Mouse (Mus musculus): ENCODE data around the gene Rnf145. TPM values are rescaled to one million over a fixed set of nuclear protein-coding genes. Genes with fewer than 3 reads are reported as not detected.

The Rnf145 gene
- polyA plus RNA-seq, 1 experiment from 2014 or later = 49.5 TPM

- Histone ChIP-seq H3K36me3 (ENCODE audit: control insufficient read depth, insufficient read depth) (no peaks in the 10 kb centered on the region), H3K27me3 (ENCODE audit: control insufficient read depth, insufficient read depth, low read depth, low read length) (no peaks in the 10 kb centered on the region), H3K9ac (ENCODE audit: low read depth, low read length) (no peak overlapping the region), H3K4me3 (ENCODE audit: low read depth, low read length) (no peak overlapping the region), H3K4me1 (ENCODE audit: control insufficient read depth, low read depth, low read length) (peaks cover 4% of the 10 kb centered on the region), H3K27ac (ENCODE audit: low read length) (no peak overlapping the region), H3K9me3 (replicated peaks; ENCODE audit: control insufficient read depth, low read length) (no peaks in the 10 kb centered on the region), H3K4me2 (ENCODE audit: low read depth, low read length) (peak overlapping the region; percentile 24)
- WGBS (ENCODE audit: insufficient replicate concordance) = 9% methylated on average over 11 of the region's 11 CpGs
- ATAC-seq (ENCODE audit: low read depth) = peak; percentile 55
These were observed 62.5 kb downstream of the Rnf145 start for GRCm38 (mm10) chr11:44581277-44581683.

GRCm38 (mm10) chr11:44586047-44586696 is 67.4 kb downstream of the Rnf145 start:
- no peak for ATAC-seq (ENCODE audit: low read depth)
- WGBS (ENCODE audit: insufficient replicate concordance) = 5% methylated on average over 3 of the region's 3 CpGs
- peaks cover 2% of the 10 kb centered on the region for H3K4me1 ChIP-seq (ENCODE audit: control insufficient read depth, low read depth, low read length)
- H3K36me3 ChIP-seq (ENCODE audit: control insufficient read depth, insufficient read depth) = no peaks in the 10 kb centered on the region
- no peak overlapping the region for H3K27ac ChIP-seq (ENCODE audit: low read length)
- no peak overlapping the region for H3K4me2 ChIP-seq (ENCODE audit: low read depth, low read length)
- H3K27me3 ChIP-seq (ENCODE audit: control insufficient read depth, insufficient read depth, low read depth, low read length) = no peaks in the 10 kb centered on the region
- no peak overlapping the region for H3K4me3 ChIP-seq (ENCODE audit: low read depth, low read length)
- H3K9ac ChIP-seq (ENCODE audit: low read depth, low read length) = no peak overlapping the region
- H3K9me3 ChIP-seq (replicated peaks; ENCODE audit: control insufficient read depth, low read length) = no peaks in the 10 kb centered on the region

GRCm38 (mm10) chr11:44593016-44593415 is 74.3 kb downstream of the Rnf145 start:
- Histone ChIP-seq H3K9ac (ENCODE audit: low read depth, low read length) (no peak overlapping the region), H3K27ac (ENCODE audit: low read length) (no peak overlapping the region), H3K4me2 (ENCODE audit: low read depth, low read length) (no peak overlapping the region), H3K9me3 (replicated peaks; ENCODE audit: control insufficient read depth, low read length) (no peaks in the 10 kb centered on the region), H3K27me3 (ENCODE audit: control insufficient read depth, insufficient read depth, low read depth, low read length) (no peaks in the 10 kb centered on the region), H3K36me3 (ENCODE audit: control insufficient read depth, insufficient read depth) (no peaks in the 10 kb centered on the region), H3K4me3 (ENCODE audit: low read depth, low read length) (no peak overlapping the region), H3K4me1 (ENCODE audit: control insufficient read depth, low read depth, low read length) (no peaks in the 10 kb centered on the region)
- ATAC-seq (ENCODE audit: low read depth) = no peak
- 78% methylated on average over 6 of the region's 6 CpGs for whole genome bisulfite sequencing (ENCODE audit: insufficient replicate concordance)

GRCm38 (mm10) chr11:44594768-44595167 is 76.0 kb downstream of the Rnf145 start:
- Histone ChIP-seq H3K9ac (ENCODE audit: low read depth, low read length) (no peak overlapping the region), H3K27me3 (ENCODE audit: control insufficient read depth, insufficient read depth, low read depth, low read length) (no peaks in the 10 kb centered on the region), H3K36me3 (ENCODE audit: control insufficient read depth, insufficient read depth) (no peaks in the 10 kb centered on the region), H3K4me1 (ENCODE audit: control insufficient read depth, low read depth, low read length) (no peaks in the 10 kb centered on the region), H3K9me3 (replicated peaks; ENCODE audit: control insufficient read depth, low read length) (no peaks in the 10 kb centered on the region), H3K27ac (ENCODE audit: low read length) (no peak overlapping the region), H3K4me3 (ENCODE audit: low read depth, low read length) (no peak overlapping the region), H3K4me2 (ENCODE audit: low read depth, low read length) (no peak overlapping the region)
- 62% methylated on average over 3 of the region's 3 CpGs for WGBS (ENCODE audit: insufficient replicate concordance)
- no peak for ATAC-seq (ENCODE audit: low read depth)

- 66% methylated on average over 8 of the region's 8 CpGs for WGBS (ENCODE audit: insufficient replicate concordance)
- H3K4me3 ChIP-seq (ENCODE audit: low read depth, low read length) = no peak overlapping the region
- no peaks in the 10 kb centered on the region for H3K36me3 ChIP-seq (ENCODE audit: control insufficient read depth, insufficient read depth)
- no peaks in the 10 kb centered on the region for H3K9me3 ChIP-seq (replicated peaks; ENCODE audit: control insufficient read depth, low read length)
- H3K27me3 ChIP-seq (ENCODE audit: control insufficient read depth, insufficient read depth, low read depth, low read length) = peaks cover 14% of the 10 kb centered on the region
- H3K9ac ChIP-seq (ENCODE audit: low read depth, low read length) = no peak overlapping the region
- ATAC-seq (ENCODE audit: low read depth) = no peak
- no peaks in the 10 kb centered on the region; the same call in 1 of the 2 replicates for H3K4me1 ChIP-seq (ENCODE audit: control insufficient read depth, low read depth, low read length)
- H3K4me2 ChIP-seq (ENCODE audit: low read depth, low read length) = no peak overlapping the region
- no peak overlapping the region for H3K27ac ChIP-seq (ENCODE audit: low read length)
These were observed 88.1 kb downstream of the Rnf145 start for GRCm38 (mm10) chr11:44606881-44607280.

- Histone ChIP-seq H3K9ac (ENCODE audit: low read depth, low read length) (no peak overlapping the region), H3K27me3 (ENCODE audit: control insufficient read depth, insufficient read depth, low read depth, low read length) (peaks cover 32% of the 10 kb centered on the region), H3K36me3 (ENCODE audit: control insufficient read depth, insufficient read depth) (no peaks in the 10 kb centered on the region), H3K9me3 (replicated peaks; ENCODE audit: control insufficient read depth, low read length) (no peaks in the 10 kb centered on the region), H3K4me1 (ENCODE audit: control insufficient read depth, low read depth, low read length) (no peaks in the 10 kb centered on the region; the same call in 1 of the 2 replicates), H3K27ac (ENCODE audit: low read length) (no peak overlapping the region), H3K4me3 (ENCODE audit: low read depth, low read length) (no peak overlapping the region), H3K4me2 (ENCODE audit: low read depth, low read length) (no peak overlapping the region)
- WGBS (ENCODE audit: insufficient replicate concordance) = 55% methylated on average over 11 of the region's 11 CpGs
- ATAC-seq (ENCODE audit: low read depth) = no peak
These were observed 89.9 kb downstream of the Rnf145 start for GRCm38 (mm10) chr11:44608646-44609045.

GRCm38 (mm10) chr11:44610971-44611781 is 92.4 kb downstream of the Rnf145 start:
- under 1% methylated on average over 45 of the region's 45 CpGs for WGBS (ENCODE audit: insufficient replicate concordance)
- peaks cover 53% of the 10 kb centered on the region for H3K27me3 ChIP-seq (ENCODE audit: control insufficient read depth, insufficient read depth, low read depth, low read length)
- no peak overlapping the region for H3K27ac ChIP-seq (ENCODE audit: low read length)
- no peaks in the 10 kb centered on the region; the same call in 1 of the 2 replicates for H3K4me1 ChIP-seq (ENCODE audit: control insufficient read depth, low read depth, low read length)
- no peaks in the 10 kb centered on the region for H3K9me3 ChIP-seq (replicated peaks; ENCODE audit: control insufficient read depth, low read length)
- ATAC-seq (ENCODE audit: low read depth) = peak; percentile 19; the same call in 1 of the 2 replicates
- H3K9ac ChIP-seq (ENCODE audit: low read depth, low read length) = no peak overlapping the region
- H3K4me3 ChIP-seq (ENCODE audit: low read depth, low read length) = peak overlapping the region; percentile 27
- H3K4me2 ChIP-seq (ENCODE audit: low read depth, low read length) = peak overlapping the region; percentile 47
- no peaks in the 10 kb centered on the region for H3K36me3 ChIP-seq (ENCODE audit: control insufficient read depth, insufficient read depth)

GRCm38 (mm10) chr11:44612156-44612555 is 93.4 kb downstream of the Rnf145 start:
- H3K4me1 ChIP-seq (ENCODE audit: control insufficient read depth, low read depth, low read length) = no peaks in the 10 kb centered on the region; the same call in none of the 2 replicates
- H3K9ac ChIP-seq (ENCODE audit: low read depth, low read length) = no peak overlapping the region
- no peak overlapping the region for H3K4me3 ChIP-seq (ENCODE audit: low read depth, low read length)
- 4% methylated on average over 10 of the region's 10 CpGs for WGBS (ENCODE audit: insufficient replicate concordance)
- no peak overlapping the region for H3K4me2 ChIP-seq (ENCODE audit: low read depth, low read length)
- no peak overlapping the region for H3K27ac ChIP-seq (ENCODE audit: low read length)
- no peak for ATAC-seq (ENCODE audit: low read depth)
- H3K36me3 ChIP-seq (ENCODE audit: control insufficient read depth, insufficient read depth) = no peaks in the 10 kb centered on the region
- peaks cover 63% of the 10 kb centered on the region for H3K27me3 ChIP-seq (ENCODE audit: control insufficient read depth, insufficient read depth, low read depth, low read length)
- H3K9me3 ChIP-seq (replicated peaks; ENCODE audit: control insufficient read depth, low read length) = no peaks in the 10 kb centered on the region
